Mouse (Mus musculus): ENCODE results near the gene Atp13a1.

Gene Atp13a1

DNA sequence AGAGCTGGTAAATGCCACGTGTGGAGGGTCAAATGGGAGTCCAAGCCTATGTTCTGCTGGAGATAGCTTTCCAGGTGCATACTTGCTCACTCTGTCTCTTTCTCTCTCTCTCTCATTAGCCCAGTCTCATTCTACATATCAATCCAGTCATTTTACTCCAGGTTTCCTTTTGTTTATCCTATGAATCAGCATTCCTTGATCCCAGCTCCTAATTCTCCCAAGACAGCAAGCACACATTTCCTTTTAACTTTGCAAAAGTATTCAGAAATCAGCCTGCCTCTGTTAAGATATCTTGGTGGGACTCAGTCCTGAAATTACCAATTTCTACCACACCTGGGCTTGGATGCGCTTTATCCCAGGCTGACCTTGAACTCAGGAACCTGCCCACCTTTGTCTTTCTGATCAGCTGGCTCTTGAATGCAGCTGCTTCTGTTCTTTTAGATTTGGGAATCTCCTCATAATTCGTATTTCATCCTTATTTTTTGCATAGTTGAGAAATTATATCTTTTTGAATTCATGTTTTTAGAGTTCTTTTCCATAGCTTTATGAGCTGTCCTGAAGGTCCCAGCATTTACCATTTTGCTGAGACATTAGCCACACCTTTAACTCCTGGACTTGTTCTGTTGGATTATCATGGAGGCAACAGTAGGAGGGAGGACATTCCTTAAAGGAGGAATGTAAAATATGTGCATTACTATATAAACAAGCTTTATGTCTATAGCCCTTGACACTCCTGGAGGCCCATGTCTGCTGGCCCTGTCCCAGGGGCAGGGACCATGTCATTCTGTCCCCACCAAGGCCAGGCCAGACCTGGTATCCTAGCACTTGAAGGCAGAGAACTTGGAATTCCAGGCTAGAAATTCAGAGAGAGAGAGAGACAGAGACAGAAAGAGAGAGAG, 56.5 kb downstream of the Atp13a1 start:
- in situ Hi-C loops (cut with MboI; ENCODE audit: unreplicated experiment in 2 of 2): no loop called here

DNA sequence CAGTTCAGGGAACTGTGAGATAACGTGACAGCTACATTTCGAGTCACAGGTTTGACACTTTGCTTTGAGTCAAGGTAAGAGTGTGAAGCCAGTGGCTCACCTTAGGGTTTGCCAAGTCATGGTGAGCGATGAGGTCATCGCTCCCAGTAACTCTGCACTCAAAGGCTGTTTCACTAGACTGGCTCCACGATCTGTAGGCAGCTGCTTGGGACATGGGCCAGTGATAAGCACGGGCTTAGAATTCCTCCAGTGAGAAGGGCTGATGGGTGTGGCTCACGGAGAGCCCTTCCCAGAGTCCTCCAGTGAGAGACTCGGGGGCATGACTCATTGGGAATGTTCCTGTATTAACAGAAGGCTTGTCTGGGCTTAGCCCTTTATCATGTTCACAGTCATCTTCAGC, 58.0 kb downstream of the Atp13a1 start:
- in situ Hi-C loops (cut with MboI; ENCODE audit: unreplicated experiment in 2 of 2): no loop called here

DNA sequence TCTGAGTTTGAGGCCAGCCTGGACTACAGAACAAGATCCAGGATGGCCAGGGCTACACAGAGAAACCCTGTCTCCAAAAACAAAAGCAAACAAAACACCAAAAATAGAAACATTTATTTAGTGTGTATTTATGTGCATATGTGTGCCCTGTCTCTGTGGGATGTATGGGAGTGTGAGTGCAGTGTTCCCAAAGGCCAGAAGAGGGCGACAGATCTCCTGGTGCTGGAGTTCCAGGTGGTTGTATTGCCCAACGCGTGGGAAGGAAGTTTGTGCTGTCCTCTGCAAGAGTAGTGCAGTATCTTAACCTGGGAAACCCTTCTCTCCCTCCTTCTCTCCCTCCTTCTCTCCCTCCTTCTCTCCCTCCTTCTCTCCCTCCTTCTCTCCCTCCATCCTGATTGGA, 58.9 kb downstream of the Atp13a1 start:
- in situ Hi-C loops (cut with MboI; ENCODE audit: unreplicated experiment in 2 of 2): loop anchor here (10.0 to 25.0 kb wide), 2 partner anchors 215 to 513 kb away; no protein-coding TSS in a partner anchor

DNA sequence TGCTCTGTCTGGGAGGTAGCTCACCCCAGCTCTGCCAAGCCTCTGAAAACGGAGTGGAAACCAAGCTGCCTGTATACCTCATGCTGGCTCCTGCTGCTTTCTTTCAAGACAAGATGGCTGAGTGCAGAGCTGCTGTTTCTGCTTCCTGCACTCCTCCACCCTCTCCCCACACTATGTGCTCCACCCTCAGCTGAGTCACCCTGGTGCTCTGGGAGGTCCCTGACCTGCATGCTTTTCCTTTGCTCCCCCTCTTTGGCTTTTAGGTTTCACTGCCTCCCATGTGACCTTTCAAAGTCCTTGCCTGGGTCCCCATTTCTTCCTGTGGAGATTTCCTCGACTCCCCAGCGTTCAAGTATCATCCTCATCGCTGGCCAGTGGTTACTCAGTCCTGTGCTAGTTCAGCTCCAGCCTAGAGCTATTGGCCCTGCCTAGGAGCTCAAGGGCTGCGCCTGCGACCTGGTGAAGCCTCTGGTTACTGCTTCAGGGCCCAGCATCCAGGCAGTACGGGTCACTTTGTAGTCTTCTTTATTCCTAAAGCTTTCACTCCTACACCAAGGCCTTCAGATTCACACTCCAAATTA, 60.1 kb downstream of the Atp13a1 start:
- in situ Hi-C loops (cut with MboI; ENCODE audit: unreplicated experiment in 2 of 2): loop anchor here (10.0 to 25.0 kb wide), 2 partner anchors 216 to 514 kb away; no protein-coding TSS in a partner anchor

DNA sequence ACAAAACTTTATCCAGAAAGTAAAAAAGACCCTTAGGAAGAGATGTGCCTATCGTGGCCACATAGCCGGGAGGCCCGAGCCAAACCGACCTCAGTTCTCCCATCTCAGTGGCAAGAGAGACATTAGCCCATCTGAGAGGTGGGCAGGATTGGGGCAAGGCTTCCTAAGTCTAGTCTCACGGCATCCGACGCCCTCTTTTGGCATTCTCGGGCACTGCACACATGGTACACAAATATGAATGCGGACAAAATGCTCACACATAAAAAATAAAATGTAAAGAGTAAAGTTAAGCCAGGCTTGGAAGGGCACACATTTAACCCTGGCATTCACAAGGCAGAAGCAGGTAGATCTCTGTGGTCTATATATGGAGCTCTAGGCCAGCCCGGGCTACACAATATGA, 62.9 kb downstream of the Atp13a1 start:
- in situ Hi-C loops (cut with MboI; ENCODE audit: unreplicated experiment in 2 of 2): loop anchor here (10.0 to 25.0 kb wide), 2 partner anchors 219 to 517 kb away; no protein-coding TSS in a partner anchor

Data from v-Abl transformed pro-B cells (cell line).